Mouse (Mus musculus): Measurements from ENCODE around the gene Tst.

The Tst gene

DNA sequence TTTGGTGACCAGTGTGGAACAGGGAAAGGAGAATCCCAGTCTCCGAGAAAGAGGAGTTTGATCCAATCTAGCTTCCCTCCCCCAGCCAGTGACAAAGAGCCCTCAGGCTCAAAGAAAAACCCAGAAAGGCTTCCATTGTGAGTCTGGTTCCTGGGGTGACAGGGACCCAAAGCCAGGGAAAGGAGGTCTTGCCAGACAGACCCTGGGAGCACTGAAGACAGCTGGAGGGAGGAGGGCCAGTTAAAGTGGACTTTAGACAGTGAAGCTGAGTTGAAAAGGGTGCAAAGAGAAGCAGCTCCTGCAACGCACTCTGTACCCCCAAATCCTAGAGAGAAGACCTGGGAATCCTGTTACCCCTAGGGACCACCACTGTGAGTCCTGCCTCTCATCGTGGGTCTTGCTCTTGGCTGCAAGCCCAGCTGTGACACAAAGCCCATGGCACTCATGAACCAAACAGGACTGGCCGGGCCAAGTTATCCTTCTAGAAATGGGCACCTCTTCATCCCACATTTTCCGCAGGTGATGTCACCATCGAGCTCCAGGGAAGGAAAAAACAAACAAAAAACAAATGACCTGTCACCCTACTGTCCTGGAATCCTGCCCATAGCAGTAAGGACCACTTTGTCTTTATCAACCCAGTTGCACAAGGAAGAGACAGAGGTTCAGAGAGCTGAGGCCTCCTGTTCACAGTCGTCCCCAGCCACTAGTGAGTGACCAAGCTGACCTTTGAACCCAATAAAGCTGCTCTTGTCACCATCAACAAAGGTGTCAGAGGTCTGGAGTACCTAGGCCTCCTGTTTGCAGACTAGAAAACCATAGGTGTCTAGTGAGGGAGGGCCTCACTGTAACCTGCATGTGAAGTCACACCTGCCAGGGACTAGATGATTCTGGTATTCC, 21.2 kb downstream of the Tst start:
- DNase-seq = no peak

DNA sequence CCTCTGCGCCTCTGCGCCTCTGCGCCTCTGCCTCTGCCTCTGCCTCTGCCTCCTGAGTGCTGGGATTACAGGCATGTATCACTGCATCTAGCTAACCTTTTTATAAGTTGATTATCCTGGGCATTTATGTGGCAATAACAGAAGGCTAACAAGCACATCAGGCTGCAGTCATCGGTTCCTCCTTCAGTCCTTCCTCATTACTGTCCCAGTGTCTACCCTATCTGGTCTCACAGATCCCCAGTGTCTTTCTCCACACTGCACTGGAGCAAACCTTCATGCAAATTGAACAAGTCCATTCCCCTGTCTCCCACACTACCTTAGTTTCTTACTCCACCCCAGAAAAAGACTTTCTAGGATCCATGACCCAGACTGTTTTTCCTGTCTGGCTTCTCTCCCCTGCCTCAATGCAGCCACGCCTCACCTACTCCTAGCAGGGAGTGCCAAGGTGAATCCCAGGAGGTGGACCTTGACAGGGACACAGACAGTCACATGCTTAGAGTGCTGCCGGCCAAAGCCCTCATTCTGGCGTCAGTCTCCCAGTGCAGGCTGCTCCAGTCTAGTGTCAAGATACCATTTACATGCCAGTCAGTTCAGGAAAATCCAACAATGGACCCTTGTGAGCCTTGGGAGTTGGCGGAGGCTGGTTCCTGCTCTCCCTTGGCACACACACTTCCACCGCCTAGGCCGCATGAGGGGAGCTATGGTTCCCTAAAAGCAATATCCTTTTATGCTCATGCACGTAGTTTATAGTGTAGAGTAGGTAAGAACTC, 22.1 kb downstream of the Tst start:
- no peak for DNase-seq

DNA sequence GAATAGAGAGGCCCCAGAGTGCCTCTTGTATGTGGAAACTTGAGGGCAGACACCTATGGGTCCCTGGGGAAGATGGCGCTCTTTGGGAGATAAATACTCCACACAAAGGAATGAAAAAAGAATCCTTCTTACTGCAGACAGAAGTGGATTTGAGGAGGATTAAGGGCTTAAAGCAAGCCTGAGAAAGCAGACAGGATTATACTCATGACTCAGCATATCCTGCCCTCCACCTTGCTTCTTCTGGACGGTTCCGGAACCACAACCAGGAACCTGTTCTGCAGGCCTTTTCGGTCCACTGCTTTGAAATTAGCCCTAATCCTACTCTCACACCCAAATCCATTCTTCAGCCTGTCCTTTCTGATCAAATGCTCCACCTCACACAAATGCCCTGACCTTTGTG, 23.6 kb downstream of the Tst start:
- DNase-seq = no peak

DNA sequence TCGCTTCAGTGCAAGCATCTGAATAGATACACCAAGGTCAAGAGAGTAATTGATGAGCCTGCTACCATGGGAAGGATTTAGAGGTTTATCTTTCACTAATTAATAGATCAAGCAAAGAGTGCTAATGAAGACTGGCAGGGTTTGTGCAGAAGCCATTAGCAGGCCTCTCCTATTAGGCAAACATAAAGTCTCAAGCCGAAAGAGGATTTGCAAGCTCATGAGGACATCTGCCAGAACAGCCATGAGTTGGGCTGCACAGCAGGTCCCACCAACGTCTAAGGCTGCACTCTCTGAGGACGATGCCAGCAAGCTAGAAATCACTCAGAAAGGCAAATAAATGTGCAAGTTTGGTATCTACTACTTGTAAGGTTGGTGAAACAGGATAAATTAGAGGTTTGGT, 25.0 kb downstream of the Tst start:
- DNase-seq = no peak

DNA sequence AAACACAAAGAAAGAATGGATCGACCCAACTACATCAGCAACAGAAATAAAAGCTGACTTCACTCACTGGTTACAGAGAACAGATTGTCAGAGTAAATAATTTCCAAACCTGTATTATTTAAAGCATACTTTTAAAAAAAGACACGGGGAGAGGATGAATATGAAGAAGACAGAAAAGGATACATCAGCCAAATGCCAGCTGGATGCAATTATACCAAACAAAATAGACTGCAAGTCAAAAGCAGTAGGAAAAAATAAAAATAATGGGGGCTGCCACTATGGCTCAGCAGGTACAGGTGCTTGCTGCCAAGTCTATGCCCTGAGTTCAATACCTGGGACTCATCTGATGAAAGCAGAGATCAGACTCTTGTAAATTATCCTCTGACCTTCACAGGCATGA, 25.5 kb downstream of the Tst start:
- no peak for DNase-seq

DNA sequence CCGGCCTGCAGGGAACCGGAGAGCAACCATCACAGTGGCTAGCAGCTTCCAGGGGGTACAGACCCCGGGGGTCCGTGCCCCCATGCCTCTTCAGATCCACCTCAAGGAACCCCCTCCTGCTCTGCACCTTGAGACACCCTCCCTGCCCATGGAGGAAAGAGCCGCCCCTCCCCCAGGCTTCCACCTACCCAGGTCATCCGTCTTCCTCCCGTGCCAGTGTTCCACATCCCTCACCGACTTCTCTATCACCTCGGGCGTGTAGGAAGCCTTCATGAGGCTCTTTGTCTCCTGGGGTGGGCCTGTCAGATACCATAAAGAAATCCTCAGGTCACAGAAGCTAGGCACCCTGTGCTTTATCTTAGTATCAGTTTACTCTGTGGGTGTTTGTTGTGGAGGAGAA, 27.2 kb downstream of the Tst start:
- no peak for DNase-seq

DNA sequence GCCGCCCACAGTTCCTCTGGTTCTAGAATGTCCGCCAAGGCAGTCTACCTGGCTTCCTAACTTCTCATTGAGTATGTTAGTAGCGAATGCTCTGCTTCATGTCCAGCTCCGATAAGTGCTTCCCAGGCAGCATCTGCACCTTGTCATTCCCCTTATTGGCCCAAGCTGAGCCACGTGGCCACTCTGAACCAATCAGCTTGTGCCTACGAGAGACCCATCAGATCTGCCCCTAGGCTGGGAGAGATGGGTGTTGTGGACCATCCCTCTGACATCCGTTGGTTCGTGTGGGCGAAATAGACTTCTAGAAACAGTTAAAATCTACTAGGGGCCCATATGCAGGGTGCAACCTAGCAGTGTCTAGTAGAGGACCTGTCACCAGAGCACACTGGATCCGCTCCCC, 27.8 kb downstream of the Tst start:
- DNase-seq = no peak

DNA sequence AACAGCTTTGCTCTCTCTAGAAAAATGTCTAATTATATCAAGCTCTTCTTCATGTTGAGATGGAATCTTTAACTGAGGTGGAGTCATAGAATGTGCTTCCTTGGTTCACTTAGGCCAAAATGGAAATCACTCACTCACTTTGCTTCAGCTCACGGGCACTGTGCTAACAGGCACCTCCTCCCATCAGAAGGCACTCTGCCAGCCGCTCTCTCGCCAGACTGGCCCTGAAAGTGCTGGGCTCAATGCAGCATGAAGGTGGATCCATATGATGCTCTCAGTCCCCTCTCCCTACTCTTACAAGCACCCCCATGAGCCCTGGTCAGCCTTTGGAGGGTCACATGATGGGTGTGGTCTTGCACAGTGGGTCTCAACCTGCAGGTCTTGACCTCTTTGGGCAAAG, 31.5 kb downstream of the Tst start:
- DNase-seq = no peak

DNA sequence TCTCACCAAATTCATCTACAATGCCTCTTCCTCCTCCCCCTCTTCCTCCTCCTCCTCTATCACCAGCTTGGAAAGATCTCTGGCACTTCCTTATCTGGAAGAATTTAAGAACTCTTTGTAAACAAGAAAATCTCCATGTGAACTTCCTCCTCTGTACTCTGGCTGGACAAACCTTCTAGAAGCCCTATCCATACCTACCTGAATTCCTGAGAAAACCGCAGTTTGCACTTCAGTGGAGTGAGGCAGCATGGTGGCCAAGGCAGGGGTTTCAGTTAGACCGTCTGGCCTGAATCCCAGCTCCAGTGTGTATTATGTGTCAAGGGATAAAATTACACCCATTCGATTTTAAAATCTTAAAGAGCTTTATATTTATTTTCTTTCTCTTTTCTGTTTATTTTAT, 32.9 kb downstream of the Tst start:
- DNase-seq = no peak

DNA sequence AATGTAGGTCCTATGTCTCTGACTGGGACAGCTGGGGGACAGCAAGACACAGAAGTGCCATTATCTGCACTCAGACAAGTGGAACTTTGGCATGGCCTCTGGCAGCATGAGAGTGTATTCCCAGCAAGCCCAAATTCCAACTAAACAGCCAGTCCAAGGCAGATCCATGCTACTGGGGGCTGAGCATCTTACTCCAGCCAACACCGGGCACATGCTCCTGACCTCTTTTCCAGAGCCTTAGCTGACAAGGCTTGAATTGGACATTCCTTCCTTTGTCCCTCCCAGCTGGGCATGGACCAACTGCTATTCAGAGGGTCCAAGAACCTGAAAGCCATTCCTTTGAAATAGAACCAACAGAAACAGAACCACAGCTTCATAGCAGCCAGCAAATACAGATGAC, 36.1 kb downstream of the Tst start:
- DNase-seq = no peak

DNA sequence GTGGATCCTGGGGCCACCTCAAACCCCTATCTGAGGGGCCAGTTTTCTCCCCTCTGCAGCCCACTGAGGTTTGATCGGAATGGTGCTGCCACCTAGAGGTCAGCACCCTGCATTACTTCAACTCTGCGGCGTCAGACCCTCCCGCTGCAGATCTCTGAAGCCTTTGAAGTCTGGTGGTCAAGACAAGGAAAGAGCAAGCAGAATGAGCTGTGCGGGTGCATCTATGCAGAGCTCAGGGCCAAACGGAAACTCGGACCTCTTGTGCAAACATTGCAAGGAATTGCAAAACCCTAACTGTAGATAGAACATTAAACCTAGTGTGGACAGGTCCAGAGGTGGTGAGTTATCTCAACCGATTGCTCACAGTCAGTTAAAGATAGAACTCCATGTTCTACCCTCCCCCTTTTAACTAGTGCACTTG, 36.8 kb downstream of the Tst start:
- DNase-seq = peak; percentile 71 to 74

DNA sequence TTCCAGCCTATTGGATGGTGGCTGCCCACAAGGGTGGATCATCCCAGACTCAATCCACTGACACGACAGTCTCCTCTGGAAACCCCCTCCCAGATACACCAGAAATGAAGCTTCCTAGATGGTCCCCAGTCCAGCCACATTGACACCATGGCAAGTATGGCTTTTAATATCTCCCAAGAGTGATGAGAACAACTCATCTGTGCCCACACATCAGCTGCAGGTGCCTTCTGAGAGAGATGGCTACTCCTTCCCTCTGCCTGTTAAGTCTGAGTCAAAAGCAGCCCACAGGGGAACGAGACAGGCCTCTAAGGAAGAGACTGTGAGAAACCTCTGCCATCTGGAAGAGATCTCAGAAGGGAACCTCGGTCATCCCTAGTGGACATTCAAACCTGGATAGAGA, 37.9 kb downstream of the Tst start:
- DNase-seq = no peak

DNA sequence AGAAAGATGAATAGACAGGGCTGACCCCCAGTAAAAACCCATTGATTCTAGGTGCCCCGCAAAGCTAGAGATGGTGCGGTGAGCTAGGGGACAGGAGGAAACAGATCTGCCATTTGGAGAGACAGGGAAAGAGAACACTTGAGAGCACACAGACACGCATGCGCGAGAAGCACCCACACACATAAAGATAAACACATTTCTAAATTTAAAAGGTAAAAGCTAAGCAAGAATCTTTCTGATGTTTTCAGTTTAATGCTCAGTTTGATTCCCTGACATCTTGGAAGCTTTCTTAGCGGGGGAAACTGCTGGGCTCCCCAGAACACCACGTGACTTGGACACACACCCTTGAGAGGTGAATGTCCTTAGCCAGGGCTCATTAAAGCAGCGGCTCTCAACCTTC, 38.8 kb downstream of the Tst start:
- DNase-seq = no peak

DNA sequence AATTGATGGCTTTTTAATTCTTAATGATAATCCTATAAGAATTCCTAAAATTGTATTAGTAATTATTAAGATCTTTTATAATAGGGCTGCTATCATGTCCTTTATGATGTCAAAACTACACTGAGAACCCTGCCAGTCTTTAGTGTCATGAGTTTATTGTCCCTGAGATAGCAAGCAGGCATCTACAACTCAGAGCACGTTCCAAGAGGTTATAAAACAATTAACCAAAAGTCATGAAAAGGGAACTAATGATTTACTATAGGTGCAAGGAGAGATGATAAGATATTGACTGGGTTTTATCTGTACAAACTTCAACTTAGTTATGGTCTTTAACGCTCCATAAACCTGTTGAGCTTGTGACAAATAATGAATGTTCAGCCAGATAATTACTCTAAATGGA, 39.8 kb downstream of the Tst start:
- DNase-seq = no peak

DNA sequence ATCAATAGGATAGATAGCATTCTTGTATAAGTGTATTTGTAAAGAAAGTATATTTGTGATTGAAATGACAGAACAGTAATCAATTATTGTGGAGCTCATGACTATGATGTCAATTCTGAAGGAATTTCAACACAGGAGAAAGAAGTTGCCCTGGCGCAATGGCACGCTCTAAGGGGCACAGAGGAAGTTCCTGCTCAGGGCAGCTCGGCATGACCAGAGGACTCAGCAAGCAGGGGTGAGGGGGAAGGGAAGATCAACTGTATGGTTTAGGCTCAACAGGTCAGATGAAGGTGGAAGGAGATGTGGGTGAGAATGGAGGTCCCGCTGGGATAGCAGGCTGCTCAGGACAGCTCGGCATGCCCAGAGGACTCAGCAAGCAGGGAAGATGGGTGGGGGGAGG, 50.2 kb downstream of the Tst start:
- no peak for DNase-seq

DNA sequence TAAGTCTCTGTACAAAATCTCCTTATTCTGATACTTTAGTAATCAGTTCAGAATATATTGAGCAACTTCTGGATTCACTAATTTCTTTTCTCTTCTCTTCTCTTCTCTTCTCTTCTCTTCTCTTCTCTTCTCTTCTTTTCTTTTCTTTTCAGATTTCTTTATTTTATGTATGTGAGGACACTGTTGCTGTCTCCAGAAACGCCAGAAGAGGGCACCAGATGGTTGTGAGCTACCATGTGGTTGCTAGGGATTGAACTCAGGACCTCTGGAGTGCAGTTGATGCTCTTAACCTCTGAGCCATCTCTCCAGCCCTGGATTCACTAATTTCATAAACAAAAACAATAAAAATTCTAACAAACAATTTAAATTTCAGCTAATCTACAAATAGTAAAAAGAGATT, 50.7 kb downstream of the Tst start:
- DNase-seq = peak; percentile 37 to 51

DNA sequence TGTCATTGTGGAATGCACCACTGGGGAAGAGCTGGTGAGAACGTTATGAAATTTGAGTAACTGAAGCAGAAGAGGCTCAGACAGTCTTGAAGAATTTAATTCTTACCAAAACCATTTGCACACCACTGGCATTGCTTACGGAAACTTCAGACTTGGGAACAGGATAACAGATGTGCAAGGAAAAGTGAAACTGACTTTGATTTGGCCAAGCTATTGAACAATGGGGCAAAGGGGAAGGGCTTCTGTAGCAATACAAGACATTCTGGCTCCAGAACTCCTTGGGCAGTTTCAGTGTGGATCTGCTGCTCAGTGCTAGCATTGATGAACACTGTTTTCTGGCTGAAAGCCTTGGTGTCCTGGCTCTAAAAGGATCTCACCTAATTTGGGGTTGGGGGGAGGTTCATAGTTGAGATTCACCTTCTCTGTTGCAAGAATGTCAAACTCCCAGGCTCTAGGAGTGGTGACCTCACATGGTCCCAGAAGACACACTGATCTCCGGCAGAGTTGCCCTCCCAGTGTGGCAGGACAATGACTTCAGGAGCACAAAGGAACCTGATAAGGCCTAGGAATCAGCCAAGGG, 54.0 kb downstream of the Tst start:
- no peak for DNase-seq

Data from B cell, adult 2 months (primary cell).